Mouse (Mus musculus) brain, embryonic 14.5 days (tissue): ENCODE results near the gene Egfl7.
A peak's percentile ranks its signal among the peaks of the same experiment; 100 is the strongest.

ENCODE experiments used
- CTCF ChIP-seq: fragments of 200-500 bp; IDR thresholded peaks from 2 replicates; pipeline ENCODE4 v1.5.1; 2012; ENCODE audit warnings: inconsistent platforms, mild to moderate bottlenecking, moderate library complexity, borderline replicate concordance; ENCODE audit not compliant: insufficient read depth, insufficient read length; ENCODE audit errors: extremely low read depth
- POLR2A ChIP-seq: fragments of 200-500 bp; IDR thresholded peaks from 2 replicates; pipeline ENCODE4 v1.6.1; 2012; ENCODE audit warnings: mild to moderate bottlenecking, inconsistent platforms, borderline replicate concordance; ENCODE audit not compliant: poor library complexity, insufficient read depth, insufficient read length, severe bottlenecking; ENCODE audit errors: extremely low read depth

GRCm38 (mm10) chr2:26603720-26604671 is 24.2 kb downstream of the Egfl7 start, which contains the start of gene Agpat2:
- TF ChIP-seq CTCF (peak; percentile 8; the same call in 1 of the 2 replicates), POLR2A (no peak)
